Mouse (Mus musculus) forebrain, embryonic 15.5 days (tissue): Measurements from ENCODE around the gene Tnk2. TPM values are rescaled to one million over a fixed set of nuclear protein-coding genes. Genes with fewer than 3 reads are reported as not detected.

Experiments
- ATAC-seq: fragments of 200-750 bp; cut with Nextera tagmentation; replicated peaks from 2 replicates; pipeline ENCODE4 v1.8.0; 2017; ENCODE audit warnings: mild to moderate bottlenecking, moderate TSS enrichment, moderate library complexity
- H3K27ac ChIP-seq: fragments of 300-500 bp; sonication (generic); replicated peaks from 2 replicates; pipeline ENCODE4 v1.5.1; 2015; ENCODE audit warnings: mild to moderate bottlenecking, inconsistent platforms
- H3K27me3 ChIP-seq: fragments of 300-500 bp; sonication (generic); 2 replicates; pipeline ENCODE4 v1.6.1; 2015; ENCODE audit warnings: inconsistent platforms
- H3K36me3 ChIP-seq: fragments of 300-500 bp; sonication (generic); 2 replicates; pipeline ENCODE4 v1.6.1; 2015; ENCODE audit warnings: mild to moderate bottlenecking, inconsistent platforms
- H3K4me1 ChIP-seq: fragments of 300-500 bp; sonication (generic); 2 replicates; pipeline ENCODE4 v1.6.1; 2015; ENCODE audit warnings: inconsistent platforms
- H3K4me2 ChIP-seq: fragments of 300-500 bp; sonication (generic); replicated peaks from 2 replicates; pipeline ENCODE4 v1.6.1; 2015; ENCODE audit warnings: mild to moderate bottlenecking, inconsistent platforms
- H3K4me3 ChIP-seq: fragments of 300-500 bp; sonication (generic); 2 replicates; pipeline ENCODE4 v1.5.1; 2015; ENCODE audit warnings: mild to moderate bottlenecking, inconsistent platforms
- H3K9ac ChIP-seq: fragments of 300-500 bp; sonication (generic); replicated peaks from 2 replicates; pipeline ENCODE4 v1.6.1; 2015; ENCODE audit warnings: mild to moderate bottlenecking, inconsistent platforms
- H3K9me3 ChIP-seq: fragments of 300-500 bp; sonication (generic); 2 replicates; pipeline ENCODE4 v1.6.1; 2016; ENCODE audit warnings: inconsistent platforms
- WGBS: fragments of 180-500 bp; shearing (Covaris S2); methylation state at CpG from one replicate; pipeline ENCODE4 v1.1.7; 2015; ENCODE audit warnings: mixed read lengths; 5-methylcytosine and 5-hydroxymethylcytosine counted together
- polyA plus RNA-seq: library from polyadenylated mRNA; unstranded; fragments of >200 nt; fragmentation: Nextera tagmentation; extraction: Ambion mirVana; gene quantifications from 2 replicates; pipeline ENCODE4 v1.2.1, GENCODE M21; 2015

Tnk2 gene
- polyA plus RNA-seq, 1 experiment from 2014 or later = 16.0 TPM

GRCm38 (mm10) chr16:32610460-32611255, 33.0 kb upstream of the Tnk2 start:
- H3K27me3 ChIP-seq = no peaks in the 10 kb centered on the region
- no peak for ATAC-seq
- H3K4me1 ChIP-seq = peaks cover 21% of the 10 kb centered on the region
- peak overlapping the region; percentile 66 for H3K4me2 ChIP-seq
- WGBS = 73% methylated on average over 5 of the region's 5 CpGs
- peak overlapping the region; percentile 89 for H3K4me3 ChIP-seq
- no peak overlapping the region for H3K27ac ChIP-seq
- H3K9ac ChIP-seq = no peak overlapping the region
- H3K9me3 ChIP-seq = no peaks in the 10 kb centered on the region
- H3K36me3 ChIP-seq = peaks cover 13% of the 10 kb centered on the region

- Histone ChIP-seq H3K27ac (no peak overlapping the region), H3K4me3 (no peak overlapping the region), H3K9ac (no peak overlapping the region), H3K4me2 (no peak overlapping the region), H3K27me3 (no peaks in the 10 kb centered on the region), H3K36me3 (peaks cover 21% of the 10 kb centered on the region), H3K9me3 (no peaks in the 10 kb centered on the region), H3K4me1 (peaks cover 21% of the 10 kb centered on the region)
- 80% methylated on average over 1 of the region's 1 CpGs for WGBS
- no peak for ATAC-seq
These were observed 31.6 kb upstream of the Tnk2 start for GRCm38 (mm10) chr16:32612052-32612451.

- H3K4me2 ChIP-seq = no peak overlapping the region
- H3K9ac ChIP-seq = no peak overlapping the region
- ATAC-seq = no peak
- peaks cover 15% of the 10 kb centered on the region for H3K4me1 ChIP-seq
- no peak overlapping the region for H3K27ac ChIP-seq
- no peak overlapping the region for H3K4me3 ChIP-seq
- peaks cover 31% of the 10 kb centered on the region for H3K36me3 ChIP-seq
- no peaks in the 10 kb centered on the region for H3K9me3 ChIP-seq
- WGBS = 81% methylated on average over 3 of the region's 3 CpGs
- H3K27me3 ChIP-seq = no peaks in the 10 kb centered on the region
These were observed 30.3 kb upstream of the Tnk2 start for GRCm38 (mm10) chr16:32613269-32613834.

GRCm38 (mm10) chr16:32614047-32614446, 29.6 kb upstream of the Tnk2 start:
- H3K9ac ChIP-seq = no peak overlapping the region
- no peaks in the 10 kb centered on the region for H3K9me3 ChIP-seq
- ATAC-seq = no peak
- no peak overlapping the region for H3K4me2 ChIP-seq
- H3K36me3 ChIP-seq = peaks cover 37% of the 10 kb centered on the region
- H3K27ac ChIP-seq = no peak overlapping the region
- 65% methylated on average over 4 of the region's 4 CpGs for WGBS
- H3K4me1 ChIP-seq = peaks cover 15% of the 10 kb centered on the region
- H3K4me3 ChIP-seq = no peak overlapping the region
- no peaks in the 10 kb centered on the region for H3K27me3 ChIP-seq

GRCm38 (mm10) chr16:32618946-32619345, 24.7 kb upstream of the Tnk2 start:
- H3K9me3 ChIP-seq = no peaks in the 10 kb centered on the region
- no peak overlapping the region for H3K9ac ChIP-seq
- no peak overlapping the region for H3K4me2 ChIP-seq
- no peak overlapping the region for H3K4me3 ChIP-seq
- 89% methylated on average over 1 of the region's 1 CpGs for WGBS
- no peaks in the 10 kb centered on the region for H3K27me3 ChIP-seq
- no peaks in the 10 kb centered on the region for H3K4me1 ChIP-seq
- H3K36me3 ChIP-seq = peaks cover 78% of the 10 kb centered on the region
- H3K27ac ChIP-seq = no peak overlapping the region
- no peak for ATAC-seq

- H3K27ac ChIP-seq = no peak overlapping the region
- no peaks in the 10 kb centered on the region for H3K9me3 ChIP-seq
- peaks cover 87% of the 10 kb centered on the region for H3K36me3 ChIP-seq
- H3K4me1 ChIP-seq = no peaks in the 10 kb centered on the region
- H3K4me2 ChIP-seq = no peak overlapping the region
- WGBS = 96% methylated on average over 8 of the region's 8 CpGs
- no peaks in the 10 kb centered on the region for H3K27me3 ChIP-seq
- H3K4me3 ChIP-seq = no peak overlapping the region
- H3K9ac ChIP-seq = no peak overlapping the region
- ATAC-seq = no peak
These were observed 15.5 kb upstream of the Tnk2 start for GRCm38 (mm10) chr16:32628140-32628539.

- peaks cover 50% of the 10 kb centered on the region for H3K36me3 ChIP-seq
- H3K27ac ChIP-seq = no peak overlapping the region
- ATAC-seq = no peak
These were observed 11.3 kb upstream of the Tnk2 start for GRCm38 (mm10) chr16:32632328-32632824.

GRCm38 (mm10) chr16:32633486-32634012, 10.1 kb upstream of the Tnk2 start:
- 88% methylated on average over 4 of the region's 4 CpGs for WGBS
- Histone ChIP-seq H3K9ac (no peak overlapping the region), H3K9me3 (no peaks in the 10 kb centered on the region), H3K4me2 (no peak overlapping the region), H3K27ac (no peak overlapping the region), H3K36me3 (peaks cover 39% of the 10 kb centered on the region), H3K4me3 (no peak overlapping the region), H3K27me3 (no peaks in the 10 kb centered on the region), H3K4me1 (no peaks in the 10 kb centered on the region)
- no peak for ATAC-seq

More at GRCm38 (mm10) chr16:32632328-32632824, 11.3 kb upstream of the Tnk2 start:
- no peak overlapping the region for H3K9ac ChIP-seq
- WGBS = 89% methylated on average over 4 of the region's 4 CpGs
- H3K4me1 ChIP-seq = no peaks in the 10 kb centered on the region
- no peak overlapping the region for H3K4me2 ChIP-seq
- H3K9me3 ChIP-seq = no peaks in the 10 kb centered on the region
- no peaks in the 10 kb centered on the region for H3K27me3 ChIP-seq
- no peak overlapping the region for H3K4me3 ChIP-seq

GRCm38 (mm10) chr16:32634183-32634582, 9.5 kb upstream of the Tnk2 start:
- Histone ChIP-seq H3K4me3 (no peak overlapping the region), H3K4me2 (no peak overlapping the region), H3K27ac (no peak overlapping the region), H3K9ac (no peak overlapping the region), H3K36me3 (peaks cover 34% of the 10 kb centered on the region), H3K9me3 (no peaks in the 10 kb centered on the region), H3K27me3 (no peaks in the 10 kb centered on the region), H3K4me1 (no peaks in the 10 kb centered on the region)
- ATAC-seq = no peak
- WGBS = 83% methylated on average over 5 of the region's 5 CpGs

- Histone ChIP-seq H3K36me3 (peaks cover 24% of the 10 kb centered on the region), H3K9ac (no peak overlapping the region), H3K4me1 (no peaks in the 10 kb centered on the region), H3K27ac (no peak overlapping the region), H3K27me3 (no peaks in the 10 kb centered on the region), H3K4me3 (no peak overlapping the region), H3K4me2 (no peak overlapping the region), H3K9me3 (no peaks in the 10 kb centered on the region)
- WGBS = 50% methylated on average over 3 of the region's 3 CpGs
- ATAC-seq = no peak; the same call in 1 of the 2 replicates
These were observed 8.4 kb upstream of the Tnk2 start for GRCm38 (mm10) chr16:32635314-32635713.

- Histone ChIP-seq H3K36me3 (peaks cover 15% of the 10 kb centered on the region), H3K4me1 (no peaks in the 10 kb centered on the region), H3K4me2 (no peak overlapping the region), H3K27ac (no peak overlapping the region), H3K27me3 (no peaks in the 10 kb centered on the region), H3K4me3 (no peak overlapping the region), H3K9ac (no peak overlapping the region), H3K9me3 (no peaks in the 10 kb centered on the region)
- ATAC-seq = no peak
- WGBS = 93% methylated on average over 3 of the region's 3 CpGs
These were observed 7.3 kb upstream of the Tnk2 start for GRCm38 (mm10) chr16:32636331-32636730.

- Histone ChIP-seq H3K4me2 (no peak overlapping the region), H3K36me3 (peaks cover 8% of the 10 kb centered on the region), H3K27ac (no peak overlapping the region), H3K9me3 (no peaks in the 10 kb centered on the region), H3K27me3 (no peaks in the 10 kb centered on the region), H3K9ac (no peak overlapping the region), H3K4me1 (no peaks in the 10 kb centered on the region), H3K4me3 (no peak overlapping the region)
- no peak for ATAC-seq
- WGBS = 48% methylated on average over 6 of the region's 6 CpGs
These were observed 6.7 kb upstream of the Tnk2 start for GRCm38 (mm10) chr16:32636871-32637521.
